Mouse (Mus musculus) kidney, adult 8-10 months (tissue): Measurements from ENCODE around the gene Slc17a8.
"Not testable (repeated sequence)": the region's sequence is repeated elsewhere in the genome, so short reads cannot be mapped to it uniquely, and the experiment has no call there.

Experiments
- DNase-seq, 2 experiments: peaks; one replicate each; pipeline ENCODE4 v3.0.0; 2022

Slc17a8 gene

DNA sequence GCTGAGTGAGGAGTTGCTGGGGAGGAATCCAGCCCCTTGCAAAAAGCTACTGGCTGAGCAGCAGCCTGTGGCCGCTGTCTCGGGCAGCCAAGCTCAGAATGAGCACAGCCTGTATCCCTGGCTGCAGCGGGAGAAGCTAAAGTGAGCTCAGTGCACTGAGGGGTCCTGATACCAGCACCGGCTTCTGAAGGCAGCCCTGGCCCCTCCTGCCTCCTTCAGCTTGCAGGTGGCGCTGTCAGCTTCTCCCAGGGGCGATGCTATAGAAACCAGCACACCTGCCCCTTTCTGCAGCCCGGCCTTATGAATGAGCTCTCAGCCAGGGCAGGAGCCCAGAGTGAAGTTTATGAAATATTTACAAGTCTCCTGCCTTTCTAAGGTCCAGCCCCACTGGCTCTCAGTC, at the start of gene Slc17a8:
Gene Slc17a8 (minus strand): TSS at position 125 of the 400 bp plus-strand sequence.
- DNase-seq = no peak

DNA sequence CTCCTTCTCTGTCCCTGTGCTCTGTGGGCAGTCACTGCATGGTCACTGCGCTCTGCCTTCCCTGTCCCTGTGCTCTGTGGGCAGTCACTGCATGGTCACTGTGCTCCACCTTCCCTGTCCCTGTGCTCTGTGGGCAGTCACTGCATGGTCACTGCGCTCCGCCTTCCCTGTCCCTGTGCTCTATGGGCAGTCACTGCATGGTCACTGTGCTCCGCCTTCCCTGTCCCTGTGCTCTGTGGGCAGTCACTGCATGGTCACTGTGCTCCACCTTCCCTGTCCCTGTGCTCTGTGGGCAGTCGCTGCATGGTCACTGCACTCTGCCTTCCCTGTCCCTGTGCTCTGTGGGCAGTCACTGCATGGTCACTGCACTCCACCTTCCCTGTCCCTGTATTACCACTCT, 49.3 kb upstream of the Slc17a8 start:
- not testable (repeated sequence) for DNase-seq

DNA sequence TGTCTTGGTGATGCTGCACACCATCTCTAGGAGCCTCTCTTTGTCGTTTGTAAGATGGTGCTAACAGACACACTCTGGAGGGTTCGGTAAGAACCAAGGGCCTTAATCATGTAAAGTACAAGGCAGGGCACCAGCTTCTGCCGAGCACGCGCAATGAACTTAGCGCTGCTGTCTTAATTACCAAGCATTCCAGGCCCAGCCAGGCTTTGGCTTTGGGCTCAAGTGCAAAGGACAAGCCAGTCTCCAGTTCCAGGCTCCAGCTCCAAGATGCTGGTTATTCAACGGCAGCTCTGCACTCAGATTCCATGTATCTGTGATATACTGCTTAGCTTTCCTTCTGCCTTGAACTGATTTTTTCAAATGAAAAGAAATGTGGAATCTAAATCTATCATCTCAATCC, 46.5 kb upstream of the Slc17a8 start:
- DNase-seq = peak; percentile 53 to 60

GRCm38 (mm10) chr10:89665679-89666078, 44.6 kb upstream of the Slc17a8 start:
- no peak for DNase-seq

GRCm38 (mm10) chr10:89664977-89665645, 44.1 kb upstream of the Slc17a8 start:
- no peak for DNase-seq

GRCm38 (mm10) chr10:89656366-89656765, 35.3 kb upstream of the Slc17a8 start:
- no peak for DNase-seq

DNA sequence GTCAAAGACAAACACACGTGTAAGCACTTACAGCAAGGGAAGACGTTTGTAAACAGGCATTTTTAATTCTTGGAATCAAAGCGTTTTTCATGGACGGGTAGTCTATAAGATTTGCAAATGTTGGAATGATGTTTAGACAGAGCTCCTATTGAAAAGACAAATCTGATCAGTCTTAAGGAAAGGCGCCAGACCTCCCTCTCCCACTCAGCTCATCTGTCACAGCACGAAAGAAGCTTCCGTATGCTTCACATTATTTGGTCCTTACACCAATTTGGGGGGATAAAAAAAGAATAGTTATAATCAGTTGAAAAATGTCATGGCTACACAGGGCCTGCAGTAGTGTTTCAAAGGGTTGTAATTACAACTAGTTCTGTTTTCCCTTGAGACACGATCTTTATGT, 31.9 kb upstream of the Slc17a8 start:
- no peak for DNase-seq

DNA sequence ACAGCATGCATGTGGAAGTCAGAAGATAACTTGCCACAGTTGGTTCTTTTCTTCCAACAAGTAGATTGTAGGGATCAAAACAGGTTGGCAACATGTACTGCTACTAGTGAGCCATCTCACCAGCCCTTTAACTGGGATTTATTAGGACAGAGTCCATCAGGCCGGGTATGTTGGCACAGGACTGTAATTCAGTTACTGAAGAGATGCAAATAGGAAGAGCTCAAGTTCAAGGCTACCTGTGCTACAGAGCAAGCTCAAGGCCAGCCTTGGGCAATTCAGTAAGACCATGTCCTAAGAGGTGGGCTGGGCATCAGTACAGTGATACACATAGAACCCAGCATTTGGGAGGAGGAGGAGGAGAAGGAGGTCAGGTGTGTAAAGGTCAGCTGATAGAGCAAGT, 30.6 kb upstream of the Slc17a8 start:
- no peak for DNase-seq

DNA sequence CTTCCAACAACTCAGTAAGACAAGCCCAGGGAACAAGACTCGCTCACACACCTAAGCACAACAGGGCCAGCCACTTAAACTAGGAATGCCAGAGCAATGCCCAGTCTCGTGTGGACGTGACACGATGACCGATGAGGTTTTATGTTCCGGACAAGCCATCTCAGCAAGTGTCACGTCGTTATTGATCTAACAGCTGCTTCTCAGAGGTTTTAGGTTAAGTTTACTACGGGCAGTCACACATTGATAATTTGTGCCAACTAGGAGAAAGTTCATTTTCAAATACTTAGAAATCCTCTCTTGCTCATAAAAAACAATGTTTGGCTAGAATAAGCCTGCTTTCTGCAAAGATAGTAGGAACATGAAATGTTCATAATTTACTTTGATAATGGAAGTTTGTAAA, 25.9 kb upstream of the Slc17a8 start:
- no peak for DNase-seq

- no peak for DNase-seq
Observed at GRCm38 (mm10) chr10:89637001-89637400, 15.9 kb upstream of the Slc17a8 start.

DNA sequence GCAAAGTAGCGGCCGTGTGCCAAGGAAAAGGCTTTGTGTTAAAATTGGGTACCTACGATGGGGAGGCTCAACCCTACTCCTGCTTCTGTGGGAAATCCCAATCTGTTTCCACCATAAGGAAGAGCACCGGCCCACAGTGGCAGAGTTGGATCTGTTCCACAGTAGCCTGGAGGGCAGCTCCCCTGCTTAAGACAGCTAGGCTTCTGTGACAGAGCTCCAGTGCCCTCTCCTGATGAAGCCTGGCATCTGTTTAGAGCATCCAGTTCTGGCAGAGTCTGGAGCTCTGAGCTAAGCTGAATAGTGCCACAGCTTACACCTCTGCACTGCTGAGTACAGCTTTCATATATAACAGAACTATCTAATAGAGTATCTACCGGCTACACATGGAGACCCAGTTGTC, 14.0 kb upstream of the Slc17a8 start:
- DNase-seq = peak; percentile 61 to 72

DNA sequence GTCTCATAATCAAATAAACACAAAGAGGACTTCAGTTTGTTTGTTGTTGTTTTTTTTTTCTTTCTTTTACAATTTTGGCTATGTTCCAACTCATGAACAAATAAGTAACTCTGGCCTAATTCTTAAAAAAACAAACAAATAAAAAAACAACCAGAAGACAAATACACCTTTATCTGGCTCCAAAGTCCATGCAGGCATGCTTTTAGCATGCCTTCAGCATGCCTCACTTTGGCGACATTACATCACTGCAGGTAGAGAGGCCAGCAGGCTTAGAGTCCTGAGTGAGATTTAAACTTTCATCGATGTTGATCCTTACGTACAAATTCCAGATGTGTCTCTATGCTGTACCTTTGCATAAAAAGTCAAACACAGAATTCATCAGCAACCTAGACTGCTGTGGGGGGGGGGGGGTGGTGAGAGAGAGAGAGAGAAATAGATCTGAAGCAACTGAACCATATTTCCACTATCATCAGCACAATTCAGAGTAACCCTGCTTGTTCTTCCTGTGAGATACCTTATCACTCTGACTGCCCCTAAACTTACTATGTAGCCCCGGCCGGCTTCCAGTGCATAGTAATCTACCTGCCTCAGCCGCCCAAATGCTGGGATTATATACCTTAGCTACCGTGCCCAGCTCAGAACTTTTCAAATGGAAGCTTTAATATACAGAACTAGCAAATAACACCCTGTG, 12.8 kb upstream of the Slc17a8 start:
- DNase-seq = peak; percentile 45 to 67

- DNase-seq = peak; percentile 86 to 92
Observed at GRCm38 (mm10) chr10:89633121-89633520, 12.1 kb upstream of the Slc17a8 start.

- DNase-seq = no peak
Observed at GRCm38 (mm10) chr10:89631831-89632230, 10.8 kb upstream of the Slc17a8 start.

GRCm38 (mm10) chr10:89630564-89630963, 9.5 kb upstream of the Slc17a8 start:
- no peak for DNase-seq

- peak; percentile 32 to 41 for DNase-seq
Observed at GRCm38 (mm10) chr10:89630052-89630451, 9.0 kb upstream of the Slc17a8 start.

GRCm38 (mm10) chr10:89626714-89627113, 5.7 kb upstream of the Slc17a8 start:
- DNase-seq = peak in 1 of 2 experiments; percentile 16

DNA sequence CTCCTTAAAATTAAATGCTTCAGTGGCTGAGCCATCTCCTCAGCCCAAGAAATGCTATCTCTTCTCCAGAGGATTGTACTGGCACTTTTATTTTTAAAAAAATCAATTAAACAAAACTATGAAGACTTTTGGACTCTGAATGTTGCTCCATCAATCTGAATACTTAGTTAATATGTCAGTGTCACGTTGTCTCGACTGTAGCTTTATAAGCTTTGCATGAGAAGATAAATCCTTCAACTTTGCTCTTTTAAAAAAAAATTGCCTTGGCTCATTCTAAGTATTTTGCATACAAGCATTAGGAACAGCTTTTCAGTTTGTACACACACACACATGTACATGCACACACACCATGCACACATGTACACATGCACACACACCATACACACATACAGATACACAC, 3.1 kb upstream of the Slc17a8 start:
- DNase-seq = no peak

GRCm38 (mm10) chr10:89599311-89599710, 21.7 kb downstream of the Slc17a8 start:
- DNase-seq = no peak

DNA sequence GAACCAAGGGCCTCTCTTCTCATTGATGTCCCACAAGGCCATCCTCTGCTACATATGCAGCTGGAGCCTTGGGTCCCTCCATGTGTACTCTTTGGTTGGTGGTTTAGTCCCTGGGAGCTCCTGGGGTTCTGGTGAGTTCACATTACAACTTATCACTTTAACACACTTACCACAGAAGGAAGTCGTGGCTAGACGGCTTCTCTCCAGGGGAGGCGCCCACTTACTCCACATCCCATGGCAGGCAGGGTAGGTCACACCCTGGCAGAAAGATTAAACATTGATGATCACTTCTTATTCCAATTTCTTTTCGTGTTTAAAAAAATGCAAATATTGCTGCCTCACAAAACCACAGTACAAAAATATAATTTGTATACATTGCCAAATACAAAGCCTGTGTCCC, 23.8 kb downstream of the Slc17a8 start:
- DNase-seq = no peak

- no peak for DNase-seq
Observed at GRCm38 (mm10) chr10:89595935-89596334, 25.1 kb downstream of the Slc17a8 start.

- DNase-seq = no peak
Observed at GRCm38 (mm10) chr10:89595514-89595913, 25.5 kb downstream of the Slc17a8 start.

DNA sequence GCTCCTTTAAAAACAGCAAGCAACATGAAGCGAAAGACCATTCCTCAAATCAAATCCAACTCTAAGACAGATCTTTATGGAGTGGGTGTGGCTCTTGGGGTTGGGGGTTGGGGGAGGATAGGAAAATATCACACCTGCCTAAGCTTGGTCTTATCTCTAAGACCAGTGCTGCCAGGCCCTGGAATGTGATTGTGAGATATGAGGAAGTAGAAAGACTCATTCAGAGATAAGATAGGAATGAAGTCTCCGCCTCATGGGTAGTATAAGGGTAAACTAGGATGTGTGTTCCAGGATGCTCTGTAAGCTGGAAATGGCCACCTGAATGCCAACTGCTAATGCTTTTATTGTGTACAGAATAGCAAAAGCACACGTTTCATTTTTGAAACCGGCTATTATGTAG, 26.7 kb downstream of the Slc17a8 start:
- DNase-seq = no peak

GRCm38 (mm10) chr10:89592797-89593196, 28.3 kb downstream of the Slc17a8 start:
- no peak for DNase-seq

DNA sequence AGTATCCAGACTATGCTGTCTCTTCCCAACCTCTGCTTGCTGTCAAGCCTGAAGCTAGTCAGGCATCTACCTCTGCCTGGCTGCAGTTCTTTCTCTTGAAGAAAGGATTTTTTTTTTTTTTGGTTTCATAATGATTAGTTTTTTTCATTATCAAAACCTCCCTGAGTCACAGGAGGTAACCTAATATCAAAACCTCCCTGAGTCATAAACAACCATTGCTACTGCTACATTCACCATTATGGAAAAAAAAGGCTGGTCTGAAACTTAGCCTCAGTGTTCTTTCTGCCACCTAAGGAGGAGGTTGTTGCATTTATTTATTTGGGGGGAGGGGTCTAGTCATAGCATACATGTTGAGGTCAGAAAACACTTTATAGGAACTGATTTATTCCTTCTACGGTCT, 31.2 kb downstream of the Slc17a8 start:
- DNase-seq = no peak
